Mouse (Mus musculus) cerebellum, adult 9-10 months (tissue): ENCODE results near the gene Olfr881.

Experiments
- DNase-seq: peaks from one replicate; pipeline ENCODE4 v3.0.0; 2022

Gene Olfr881

DNA sequence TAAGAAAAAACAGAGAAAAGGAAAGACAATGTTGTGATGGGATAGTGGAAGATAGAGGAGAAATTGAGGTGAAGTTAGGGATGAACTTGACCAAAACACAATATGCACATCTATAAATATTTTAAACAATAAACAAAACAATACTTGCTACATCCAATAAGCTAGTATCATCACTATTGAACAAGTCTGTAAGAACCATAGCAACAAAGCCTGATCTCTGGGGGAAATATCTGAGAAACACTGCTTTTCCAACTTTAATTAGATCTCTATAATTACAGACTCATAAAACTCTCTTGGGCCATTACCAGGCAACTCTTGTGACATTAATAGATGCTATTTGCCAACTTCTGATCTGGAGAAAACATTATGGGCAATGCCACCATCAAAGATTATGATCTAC is at the start of gene Olfr881:
Gene Olfr881, plus strand, starts transcription at position 301 of the 400 bp plus-strand sequence.
- DNase-seq = no peak

GRCm38 (mm10) chr9:37998581-37999204 is 7.1 kb downstream of the Olfr881 start:
- DNase-seq = no peak

- DNase-seq = no peak
Observed at GRCm38 (mm10) chr9:38000021-38000420, 8.4 kb downstream of the Olfr881 start.

DNA sequence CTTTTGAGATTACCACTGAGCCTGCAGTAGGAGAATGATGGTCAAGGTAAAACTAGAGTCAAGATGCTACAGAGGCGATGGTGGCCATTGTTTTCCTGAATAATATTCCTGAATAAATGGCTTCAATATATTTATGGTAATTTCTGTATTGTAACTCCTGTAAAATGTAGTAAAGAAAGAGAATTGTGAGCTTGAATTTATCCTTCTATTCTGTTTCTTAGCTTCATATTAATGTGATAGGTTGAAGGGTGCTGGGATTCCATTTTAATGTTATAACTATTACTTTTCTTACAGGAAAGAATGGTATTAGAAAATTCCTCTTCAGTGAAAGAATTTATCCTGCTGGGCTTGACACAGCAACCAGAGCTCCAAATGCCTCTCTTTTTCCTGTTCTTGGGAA is 33.9 kb downstream of the Olfr881 start, which contains the start of gene Olfr883:
Gene Olfr883, plus strand, starts transcription at position 301 of the 400 bp plus-strand sequence.
- DNase-seq = no peak
